10 mouse cellular contexts compared by ENCODE assay signal in the genomic region with DNA sequence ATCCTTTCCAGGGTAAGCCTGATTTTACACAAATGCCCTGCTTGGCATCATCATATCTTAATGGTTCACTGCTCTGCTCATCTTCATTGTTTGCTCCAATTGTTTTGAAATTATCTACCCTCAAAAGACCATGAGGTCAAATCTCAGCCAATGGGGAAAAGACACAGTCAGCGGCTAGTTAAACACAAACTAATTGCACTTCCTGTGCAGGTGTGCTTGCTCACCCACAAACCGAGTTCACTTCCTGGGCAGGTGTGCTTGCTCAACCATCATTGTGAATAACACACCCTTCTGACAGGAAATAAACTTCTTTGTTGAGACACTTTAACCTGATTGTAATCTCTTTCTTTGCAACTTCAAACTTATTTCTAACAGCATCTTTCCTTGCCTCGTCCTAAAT.
DNase-seq lines count a peak whose midpoint lies in the region; TF ChIP-seq lines count a peak whose summit lies in the region.
"Had no signal": no experiment of that assay in that cellular context is flagged by ENCODE, and none has a peak within 500 bp of the region (broad histone marks: within the 10 kb centered on the region; RNA-seq: fewer than 3 reads in every experiment).

No protein-coding gene starts in this region.

- H3K4me1 ChIP-seq in thymus, adult 2 months (replicated peaks; ENCODE audit: control insufficient read depth, insufficient read depth, low read length): peaks cover 14% of the 10 kb centered on the region
- H3K4me1 ChIP-seq: heart, embryonic 15.5 days had no signal

- WGBS in thymus, adult 2 months: 4% methylated on average over 3 of the region's 3 CpGs

- peak overlapping the region; percentile 22; the same call in 1 of the 2 replicates for H3K27ac ChIP-seq in thymus, adult 2 months (ENCODE audit: control insufficient read depth, insufficient read depth, low read length)
- H3K27ac ChIP-seq: heart, embryonic 15.5 days had no signal

- intact Hi-C loops in heart, postnatal 14 days (cut with DNase I): no loop called here

- H3K27me3 ChIP-seq in thymus, adult 2 months (ENCODE audit: control insufficient read depth, insufficient read depth, low read length): no peaks in the 10 kb centered on the region
- H3K27me3 ChIP-seq: heart, embryonic 15.5 days had no signal

- H3K4me3 ChIP-seq in thymus, adult 2 months (ENCODE audit: control insufficient read depth, insufficient read depth, low read length): no peak overlapping the region
- H3K4me3 ChIP-seq: heart, embryonic 15.5 days had no signal

- no peak for TF ChIP-seq CTCF in thymus, adult 2 months (IDR thresholded peaks at IDR 0.05; ENCODE audit: borderline replicate concordance, control insufficient read depth, extremely low read depth, insufficient read depth, low read length, poor library complexity)

- H3K36me3 ChIP-seq in thymus, adult 2 months (ENCODE audit: control insufficient read depth, insufficient read depth, low read length): no peaks in the 10 kb centered on the region
- H3K36me3 ChIP-seq: heart, embryonic 15.5 days had no signal

- no peak for TF ChIP-seq POLR2A in thymus, adult 2 months (IDR thresholded peaks at IDR 0.05; ENCODE audit: control insufficient read depth, extremely low read depth, insufficient read depth, low read length, poor library complexity)

- DNase-seq in heart, adult 9 months (ENCODE audit: low spot score in 2 of 2): peak; percentile 1 to 33
- no peak for DNase-seq in heart, postnatal 14 days
- DNase-seq in CD8-positive naive resting alpha-beta T cell, adult 2 months (ENCODE audit: low read depth in 2 of 2, low spot score in 2 of 2): peak; percentile 67 to 80
- peak; percentile 86 for DNase-seq in naive thymus-derived CD4-positive, alpha-beta T cell, adult 2 months (ENCODE audit: low read depth)
- DNase-seq in thymus, adult 2 months: peak; percentile 87
- no peak for DNase-seq in layer of hippocampus, adult 8-10 months (ENCODE audit: low spot score in 2 of 2)
- no peak for DNase-seq in kidney, postnatal 14 days
- no peak for DNase-seq in gastrocnemius, postnatal 4 days (ENCODE audit: low spot score in 2 of 2)
- DNase-seq: lung, embryonic 14.5 days had no signal

Comparison
In these comparisons a context has a peak if more than half of its experiments do, and no peak if none do; other contexts are left out.
1. DNase-seq: peak in heart, adult 9 months (2 of 2), CD8-positive naive resting alpha-beta T cell, adult 2 months (2 of 2), naive thymus-derived CD4-positive, alpha-beta T cell, adult 2 months (single experiment) and thymus, adult 2 months (single experiment); none in heart, postnatal 14 days (0 of 2), layer of hippocampus, adult 8-10 months (0 of 2), kidney, postnatal 14 days (single experiment) and gastrocnemius, postnatal 4 days (0 of 2).